Mouse (Mus musculus) liver, embryonic 18 days (tissue): Measurements from ENCODE around the gene 4930407I10Rik. TPM values are rescaled to one million over a fixed set of nuclear protein-coding genes. Genes with fewer than 3 reads are reported as not detected.

Source experiments
- polyA plus RNA-seq: library from polyadenylated mRNA; depleted of rRNA; stranded (reverse); fragments of >200 nt; gene quantifications from 2 replicates; pipeline ENCODE4 v1.2.3, GENCODE M21; 2012; rRNA removed

The 4930407I10Rik gene
- polyA plus RNA-seq: not detected in 2 replicates

GRCm38 (mm10) chr15:82058719-82059201 is at the start of gene 4930407I10Rik:
TSS of gene 4930407I10Rik (plus strand) at chr15:82059151.

DNA sequence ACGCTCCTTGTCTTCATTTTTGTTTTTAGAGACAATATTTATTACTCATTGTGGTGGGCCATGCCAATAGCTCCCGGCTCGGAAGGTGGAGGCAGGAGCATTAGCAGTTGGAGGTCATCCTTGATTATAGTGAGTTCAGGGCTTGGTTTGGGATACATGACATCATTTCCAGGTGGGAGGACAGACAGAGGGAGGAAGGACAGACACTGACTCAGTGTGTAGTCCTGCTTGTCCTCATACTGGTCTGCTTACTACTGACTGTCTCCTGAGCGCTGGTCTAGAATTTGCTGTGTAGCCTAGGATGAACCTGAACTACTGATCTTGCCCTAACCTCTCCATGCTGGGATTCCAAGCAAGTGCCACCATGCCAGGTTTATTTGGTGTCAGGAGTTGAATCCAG is 25.2 kb upstream of the 4930407I10Rik start, which contains the start of gene Desi1:
Gene Desi1, minus strand, starts transcription at position 101 of the 400 bp plus-strand sequence.

DNA sequence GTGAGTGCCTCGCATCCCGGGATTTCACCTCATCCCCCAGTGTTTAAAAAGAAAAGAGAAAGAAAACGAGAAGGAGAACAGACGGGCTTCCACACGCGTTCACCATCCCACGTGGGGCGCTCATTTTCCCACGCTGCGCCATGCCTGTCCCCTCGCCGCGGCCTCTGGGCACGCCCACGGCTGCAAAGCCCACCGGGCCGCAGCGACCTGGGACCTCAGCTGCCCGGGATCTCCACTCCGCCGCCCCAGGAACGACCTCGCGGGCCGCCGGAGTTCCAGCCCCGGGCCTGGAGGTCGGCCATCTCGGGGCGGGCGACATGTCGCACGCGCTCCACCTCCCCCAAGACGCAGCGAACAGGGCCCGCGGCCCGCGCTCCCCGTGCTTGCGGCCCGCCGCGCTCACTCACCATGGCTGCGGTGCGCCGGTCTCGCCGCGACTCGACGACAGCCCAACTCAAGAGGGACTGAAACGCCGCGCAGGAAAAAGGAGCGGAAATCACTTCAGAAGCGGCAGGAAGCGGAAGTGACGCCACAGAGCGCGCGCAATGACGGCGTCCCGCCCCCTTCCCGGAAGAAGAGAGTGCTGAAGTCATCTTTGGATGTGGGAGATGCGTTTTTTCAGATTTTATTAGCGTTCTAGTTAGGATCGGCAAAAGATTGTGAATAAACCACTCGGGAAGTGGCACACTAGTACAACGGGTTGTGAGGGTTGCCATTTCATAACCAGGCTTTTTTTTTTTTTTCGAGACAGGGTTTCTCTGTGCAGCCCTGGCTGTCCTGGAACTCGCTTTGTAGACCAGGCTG is 11.7 kb upstream of the 4930407I10Rik start, which contains the start of gene Snu13:
Gene Snu13, minus strand, starts transcription at position 519 of the 804 bp plus-strand sequence.

DNA sequence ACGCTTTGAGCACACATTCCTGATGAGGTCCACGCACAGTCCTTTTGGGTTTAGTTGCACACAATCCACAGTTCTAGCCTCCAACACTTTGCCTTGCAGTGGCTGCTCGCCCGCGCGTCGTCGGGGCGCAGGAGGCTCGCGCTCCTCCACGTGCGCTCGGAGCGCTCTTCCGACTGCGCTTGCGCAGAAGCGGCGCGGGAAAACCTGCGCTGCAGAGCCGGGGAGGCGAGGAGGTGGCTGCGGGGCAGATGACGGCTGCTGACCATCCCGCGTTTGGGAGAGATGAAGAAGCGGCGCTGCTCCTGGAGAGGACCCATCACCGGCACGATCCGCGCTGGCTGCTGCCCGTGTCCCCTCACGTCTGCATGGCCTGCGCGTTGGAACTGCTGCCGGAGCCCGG is 10.9 kb downstream of the 4930407I10Rik start, which contains the start of gene Mei1:
Gene Mei1, plus strand, starts transcription at position 99 of the 400 bp plus-strand sequence.

Other genes starting within 250 kb of the 4930407I10Rik start
- 7.6 and 8.2 TPM in 2 replicates for gene Tob2, start 200.4 kb upstream of the 4930407I10Rik start, polyA plus RNA-seq
- gene Phf5a, start 187.2 kb upstream of the 4930407I10Rik start, polyA plus RNA-seq: 41.4 and 42.2 TPM in 2 replicates
- gene Aco2, start 186.8 kb upstream of the 4930407I10Rik start, polyA plus RNA-seq: 96.0 and 118 TPM in 2 replicates
- gene Polr3h, start 132.9 kb upstream of the 4930407I10Rik start, polyA plus RNA-seq: 8.2 and 8.8 TPM in 2 replicates
- 0.61 and 0.79 TPM in 2 replicates for gene Csdc2, start 122.4 kb upstream of the 4930407I10Rik start, polyA plus RNA-seq
- 11.5 and 11.7 TPM in 2 replicates for gene Pmm1, start 98.2 kb upstream of the 4930407I10Rik start, polyA plus RNA-seq
- not detected in 2 replicates for gene 1700029P11Rik, start 78.6 kb upstream of the 4930407I10Rik start, polyA plus RNA-seq
- gene Xrcc6, start 71.3 kb upstream of the 4930407I10Rik start, polyA plus RNA-seq: 17.3 and 18.0 TPM in 2 replicates
- 12.0 and 12.1 TPM in 2 replicates for gene Desi1, start 25.3 kb upstream of the 4930407I10Rik start, polyA plus RNA-seq
- gene Snu13, start 11.6 kb upstream of the 4930407I10Rik start, polyA plus RNA-seq: 53.1 TPM in 2 replicates
- gene Mei1, start 10.8 kb downstream of the 4930407I10Rik start, polyA plus RNA-seq: not detected in 2 replicates
- 4.2 and 4.4 TPM in 2 replicates for gene Ccdc134, start 68.8 kb downstream of the 4930407I10Rik start, polyA plus RNA-seq
- 24.5 and 28.5 TPM in 2 replicates for gene Srebf2, start 88.0 kb downstream of the 4930407I10Rik start, polyA plus RNA-seq
- 0.12 TPM in 2 replicates for gene Shisa8, start 153.7 kb downstream of the 4930407I10Rik start, polyA plus RNA-seq
- 1.4 and 2.6 TPM in 2 replicates for gene Tnfrsf13c, start 165.2 kb downstream of the 4930407I10Rik start, polyA plus RNA-seq
- gene Cenpm, start 185.6 kb downstream of the 4930407I10Rik start, polyA plus RNA-seq: 9.2 and 10.9 TPM in 2 replicates
- not detected in 2 replicates for gene 1500009C09Rik, start 193.2 kb downstream of the 4930407I10Rik start, polyA plus RNA-seq
- 0.05 and 0.06 TPM in 2 replicates for gene Sept3, start 215.7 kb downstream of the 4930407I10Rik start, polyA plus RNA-seq
- gene Wbp2nl, start 239.8 kb downstream of the 4930407I10Rik start, polyA plus RNA-seq: 0.04 and 0.05 TPM in 2 replicates